Mouse (Mus musculus) bone marrow macrophage, adult 2 months (primary cell): ENCODE data around the gene Twf1.

Experiments used
- CTCF ChIP-seq: IDR thresholded peaks from 2 replicates; pipeline ENCODE4 v1.5.1; 2012; ENCODE audit warnings: low read depth, mild to moderate bottlenecking, low read length, moderate library complexity
- POLR2A ChIP-seq: IDR thresholded peaks from 2 replicates; pipeline ENCODE4 v1.6.1; 2012; ENCODE audit warnings: mild to moderate bottlenecking, low read depth, low read length, borderline replicate concordance

- TF ChIP-seq CTCF (no peak), POLR2A (no peak)
These were observed 48.5 kb upstream of the Twf1 start for GRCm38 (mm10) chr15:94638207-94638606.
